Mouse (Mus musculus) stomach, postnatal 0 days (tissue): ENCODE results near the gene Lclat1.

Experiments
- CTCF ChIP-seq: IDR thresholded peaks from 2 replicates; pipeline ENCODE4 v1.5.1; 2016; ENCODE audit warnings: antibody characterized with exemption, low read depth, mild to moderate bottlenecking, moderate library complexity
- EP300 ChIP-seq: optimal IDR thresholded peaks from 2 replicates; pipeline ENCODE3; 2016; ENCODE audit warnings: antibody characterized with exemption

DNA sequence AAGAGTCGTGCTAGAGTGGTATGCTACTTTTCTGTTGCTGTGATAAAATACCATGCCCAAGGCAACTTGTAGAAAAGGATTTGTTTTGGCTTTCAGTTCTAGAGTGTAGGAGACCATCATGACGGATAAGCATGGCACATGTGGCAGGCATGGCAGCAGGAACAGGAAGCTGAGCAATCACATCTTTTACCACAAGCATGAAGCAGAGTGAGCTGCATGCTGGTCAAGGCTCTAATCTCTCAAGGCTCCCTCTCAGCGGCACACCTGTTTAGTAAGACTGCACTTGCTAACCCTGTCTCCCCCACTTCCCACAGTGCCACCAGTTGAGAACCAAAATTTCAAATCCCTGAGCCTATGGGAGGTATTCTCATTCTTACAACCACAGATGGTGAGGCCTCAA is 119.6 kb downstream of the Lclat1 start:
- TF ChIP-seq CTCF, result no peak
- no peak for TF ChIP-seq EP300
